Mouse (Mus musculus): ENCODE data around the gene Wipi1. TPM values are rescaled to one million over a fixed set of nuclear protein-coding genes. Genes with fewer than 3 reads are reported as not detected.
"Not testable (repeated sequence)": the region's sequence is repeated elsewhere in the genome, so short reads cannot be mapped to it uniquely, and the experiment has no call there.

Wipi1 gene
- total and polyA plus RNA-seq, 3 experiments = 2.6 to 8.2 TPM; not detected in 1

DNA sequence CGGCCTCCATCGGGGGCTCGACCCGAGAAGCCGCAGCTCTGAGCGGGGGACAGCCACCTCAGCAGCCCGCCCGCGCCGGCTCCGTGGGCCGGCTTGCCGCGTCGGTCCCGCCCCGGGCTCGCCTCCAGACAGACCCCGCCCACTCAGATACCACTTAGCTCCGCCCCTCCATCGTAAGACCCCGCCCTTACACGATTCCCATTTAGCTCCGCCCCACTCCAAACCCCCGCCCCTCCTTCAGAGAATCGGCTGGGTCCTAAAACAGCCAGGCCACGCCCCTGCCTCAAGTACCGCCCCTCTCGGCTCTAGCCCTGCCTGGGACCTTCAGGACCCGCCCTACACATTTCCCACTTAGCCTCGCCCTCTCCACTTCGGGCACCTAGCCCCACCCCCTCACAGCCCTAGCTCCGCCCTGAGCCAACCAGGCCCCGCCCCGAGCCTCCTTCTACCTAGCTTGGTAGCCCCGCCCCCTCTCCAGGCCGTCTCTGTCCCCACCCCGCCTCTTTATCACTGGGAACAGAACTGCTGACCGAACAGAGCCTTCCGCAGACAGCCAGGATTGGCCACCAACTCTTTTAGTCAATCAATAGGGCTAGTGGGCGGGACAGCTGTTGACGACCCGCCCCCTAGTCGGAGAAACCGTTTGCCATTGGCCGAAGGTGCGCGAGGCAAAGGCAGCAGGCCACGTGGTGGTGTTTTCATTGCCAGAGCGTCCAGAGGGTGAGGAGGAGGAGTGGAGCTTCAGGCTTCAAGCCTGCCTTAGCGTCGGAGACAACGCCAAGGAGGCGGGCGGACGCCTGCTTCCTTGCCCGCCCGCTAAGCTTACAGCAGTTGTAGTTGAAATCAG is at the start of gene Wipi1 (continued):
- TF ChIP-seq HCFC1 (IDR thresholded peaks at IDR 0.05; ENCODE audit: low read depth, low read length) (no peak), ETS1 (IDR thresholded peaks at IDR 0.05; ENCODE audit: low read depth, low read length) (peak; percentile 64; the same call in 1 of the 2 replicates), MAZ (IDR thresholded peaks at IDR 0.05; ENCODE audit: low read depth, low read length) (no peak; the same call in none of the 2 replicates), ZNF384 (IDR thresholded peaks at IDR 0.05; ENCODE audit: low read depth, low read length) (no peak), GATA1 (IDR thresholded peaks at IDR 0.05; ENCODE audit: low read depth, low read length) (no peak)

GRCm38 (mm10) chr11:109660526-109660925 is 48.8 kb upstream of the Wipi1 start:
- not testable (repeated sequence) for DNase-seq (ENCODE audit: low read depth, low spot score); H3K27ac ChIP-seq (ENCODE audit: control insufficient read depth, low read depth, low read length); H3K27me3 ChIP-seq (ENCODE audit: control insufficient read depth in 1 of 2, insufficient read depth in 2 of 2, low read length in 2 of 2); H3K9ac ChIP-seq (ENCODE audit: control insufficient read depth, low read depth, low read length, poor library complexity, severe bottlenecking); H3K9me3 ChIP-seq (replicated peaks; ENCODE audit: insufficient read depth, low read length); H3K4me3 ChIP-seq (ENCODE audit: control insufficient read depth in 1 of 2, insufficient read depth in 1 of 2, low read depth in 2 of 2, low read length in 2 of 2); H3K4me1 ChIP-seq (ENCODE audit: control insufficient read depth in 1 of 2, insufficient read depth in 2 of 2, low read length in 2 of 2)
- Histone ChIP-seq H3K79me2 (ENCODE audit: control insufficient read depth, insufficient read depth, low read length, poor library complexity) (peaks cover 13% of the 10 kb centered on the region), H3K36me3 (ENCODE audit: control insufficient read depth in 1 of 2, insufficient read depth in 2 of 2, low read length in 2 of 2) (peaks cover 18 to 41% of the 10 kb centered on the region in 2 experiments)

DNA sequence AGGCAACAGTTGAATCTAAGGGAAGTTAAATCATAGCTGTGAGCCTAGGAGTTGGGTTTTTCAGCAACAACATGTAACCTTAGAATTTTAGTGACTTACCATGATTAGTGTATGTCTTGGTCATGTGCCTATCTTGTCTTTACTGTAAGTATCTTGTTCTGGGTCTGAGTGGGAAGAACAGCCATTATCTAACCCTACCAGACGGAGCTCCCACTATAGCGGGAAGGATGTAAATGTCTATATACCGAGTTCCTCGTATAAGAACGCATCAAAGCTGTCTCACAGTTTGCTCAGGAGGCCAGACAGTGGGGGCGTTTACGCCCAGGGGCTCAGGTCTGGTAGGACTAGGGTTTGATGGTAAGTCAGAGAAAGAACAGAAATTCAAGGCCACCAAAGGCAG is 44.5 kb upstream of the Wipi1 start:
- Histone ChIP-seq H3K9ac (ENCODE audit: control insufficient read depth, low read depth, low read length, poor library complexity, severe bottlenecking) (no peak overlapping the region), H3K4me1 (ENCODE audit: control insufficient read depth in 1 of 2, insufficient read depth in 2 of 2, low read length in 2 of 2) (peaks cover 15 to 27% of the 10 kb centered on the region in 2 experiments), H3K36me3 (ENCODE audit: control insufficient read depth in 1 of 2, insufficient read depth in 2 of 2, low read length in 2 of 2) (peaks cover 23 to 51% of the 10 kb centered on the region in 2 experiments), H3K9me3 (replicated peaks; ENCODE audit: insufficient read depth, low read length) (no peaks in the 10 kb centered on the region), H3K4me3 (ENCODE audit: control insufficient read depth in 1 of 2, insufficient read depth in 1 of 2, low read depth in 2 of 2, low read length in 2 of 2) (no peak overlapping the region), H3K79me2 (ENCODE audit: control insufficient read depth, insufficient read depth, low read length, poor library complexity) (peaks cover 42% of the 10 kb centered on the region), H3K27ac (ENCODE audit: control insufficient read depth, low read depth, low read length) (peak overlapping the region; percentile 53), H3K27me3 (ENCODE audit: control insufficient read depth in 1 of 2, insufficient read depth in 2 of 2, low read length in 2 of 2) (no peaks in the 10 kb centered on the region)
- DNase-seq (ENCODE audit: low read depth, low spot score) = peak; percentile 88
- TF ChIP-seq HCFC1 (IDR thresholded peaks at IDR 0.05; ENCODE audit: low read depth, low read length) (no peak), MAFK (IDR thresholded peaks at IDR 0.05; ENCODE audit: borderline replicate concordance, low read depth, low read length) (peak; percentile 43; the same call in 1 of the 2 replicates), KAT2A (conservative IDR thresholded peaks at IDR 0.05; ENCODE audit: low read depth, low read length) (no peak), RCOR1 (IDR thresholded peaks at IDR 0.05; ENCODE audit: low read depth, low read length) (peak; percentile 94), ETS1 (IDR thresholded peaks at IDR 0.05; ENCODE audit: low read depth, low read length) (peak; percentile 80), SIN3A (IDR thresholded peaks at IDR 0.05; ENCODE audit: low read length) (peak; percentile 90), BHLHE40 (IDR thresholded peaks at IDR 0.05; ENCODE audit: borderline replicate concordance, low read depth, low read length) (peak; percentile 77), MEF2A (IDR thresholded peaks at IDR 0.05; ENCODE audit: extremely low read depth, insufficient replicate concordance, low read depth, low read length, poor library complexity, severe bottlenecking) (no peak), MYB (IDR thresholded peaks at IDR 0.05; ENCODE audit: low read depth, low read length) (0 out of 2 replicates have a peak, but pooled peaks have one; percentile 16), ZMIZ1 (IDR thresholded peaks at IDR 0.05; ENCODE audit: low read depth, low read length) (no peak), ELF1 (IDR thresholded peaks at IDR 0.05; ENCODE audit: low read depth, low read length) (no peak), GATA1 (IDR thresholded peaks at IDR 0.05; ENCODE audit: low read depth, low read length) (peak; percentile 90), EP300 (IDR thresholded peaks at IDR 0.05; ENCODE audit: low read depth in 1 of 2, low read length in 2 of 2) (peak; percentile 92), SMC3 (IDR thresholded peaks at IDR 0.05; ENCODE audit: low read depth, low read length) (no peak), TBP (IDR thresholded peaks at IDR 0.05; ENCODE audit: low read depth, low read length) (no peak), USF2 (IDR thresholded peaks at IDR 0.05; ENCODE audit: borderline replicate concordance in 1 of 2, insufficient read depth in 1 of 2, low read depth in 1 of 2, low read length in 2 of 2) (0 out of 4 replicates have a peak, but pooled peaks of 1 of the 2 experiments have one; percentile 22), TCF12 (IDR thresholded peaks at IDR 0.05; ENCODE audit: low read depth, low read length) (peak; percentile 95), GABPA (IDR thresholded peaks at IDR 0.05; ENCODE audit: low read depth, low read length) (no peak), E2F4 (IDR thresholded peaks at IDR 0.05; ENCODE audit: borderline replicate concordance, low read depth, low read length) (no peak), MAX (IDR thresholded peaks at IDR 0.05; ENCODE audit: low read length) (peak; percentile 66; the same call in 1 of the 2 replicates), TAL1 (IDR thresholded peaks at IDR 0.05; ENCODE audit: low read length) (peak; percentile 90), RAD21 (IDR thresholded peaks at IDR 0.05; ENCODE audit: low read depth, low read length) (no peak), JUND (IDR thresholded peaks at IDR 0.05; ENCODE audit: low read depth, low read length) (no peak), UBTF (IDR thresholded peaks at IDR 0.05; ENCODE audit: borderline replicate concordance, insufficient read depth, low read depth, low read length) (no peak)
